Mouse (Mus musculus): ENCODE measurements around the gene Rasgef1b.

DNA sequence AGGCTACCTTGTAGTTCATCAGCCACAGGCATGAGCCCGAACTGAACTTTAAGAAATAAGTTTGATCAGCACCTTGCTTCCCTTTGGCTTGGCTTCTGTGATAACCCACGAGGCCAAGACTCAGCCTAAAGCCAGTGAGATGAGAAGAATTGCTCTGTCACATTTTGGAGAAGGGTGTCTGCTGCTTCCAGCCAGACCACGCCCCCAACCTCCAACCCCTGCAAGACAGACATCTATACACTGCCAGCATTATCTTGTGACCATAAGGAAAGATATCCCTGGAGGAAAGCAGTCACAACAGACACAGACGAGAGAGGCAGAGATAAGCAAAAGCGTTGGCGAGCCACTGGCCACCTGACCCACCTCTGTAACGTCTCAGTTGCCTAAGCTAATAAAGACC lies 39.0 kb downstream of the Rasgef1b start:
- TF ChIP-seq CTCF (IDR thresholded peaks at IDR 0.05), result no peak
- TF ChIP-seq EP300 (IDR thresholded peaks at IDR 0.05), result no peak

All from lung, postnatal 0 days (tissue).